Mouse (Mus musculus) stomach, embryonic 15.5 days (tissue): Measurements from ENCODE around the gene Lgr6. TPM values are rescaled to one million over a fixed set of nuclear protein-coding genes. Genes with fewer than 3 reads are reported as not detected.

Source experiments
- ATAC-seq: fragments of 200-750 bp; cut with Nextera tagmentation; 2 replicates; pipeline ENCODE4 v1.8.0; 2017; ENCODE audit warnings: low read depth, moderate number of reproducible peaks, moderate TSS enrichment; ENCODE audit not compliant: insufficient read depth, low FRiP score
- H3K27ac ChIP-seq: fragments of 300-500 bp; sonication (generic); 2 replicates; pipeline ENCODE4 v1.5.1; 2015; ENCODE audit warnings: mild to moderate bottlenecking, inconsistent platforms
- H3K27me3 ChIP-seq: fragments of 300-500 bp; sonication (generic); replicated peaks from 2 replicates; pipeline ENCODE4 v1.6.1; 2015; ENCODE audit warnings: inconsistent platforms
- H3K36me3 ChIP-seq: fragments of 300-500 bp; sonication (generic); 2 replicates; pipeline ENCODE4 v1.6.1; 2015; ENCODE audit warnings: inconsistent platforms
- H3K4me1 ChIP-seq: fragments of 300-500 bp; sonication (generic); 2 replicates; pipeline ENCODE4 v1.6.1; 2015; ENCODE audit warnings: inconsistent platforms
- H3K4me2 ChIP-seq: fragments of 300-500 bp; sonication (generic); 2 replicates; pipeline ENCODE4 v1.6.1; 2015; ENCODE audit warnings: mild to moderate bottlenecking, inconsistent platforms
- H3K4me3 ChIP-seq: fragments of 300-500 bp; sonication (generic); replicated peaks from 2 replicates; pipeline ENCODE4 v1.5.1; 2015; ENCODE audit warnings: inconsistent platforms
- H3K9ac ChIP-seq: fragments of 300-500 bp; sonication (generic); 2 replicates; pipeline ENCODE4 v1.6.1; 2015; ENCODE audit warnings: inconsistent platforms
- H3K9me3 ChIP-seq: fragments of 300-500 bp; sonication (generic); 2 replicates; pipeline ENCODE4 v1.6.1; 2016; ENCODE audit warnings: inconsistent platforms
- WGBS: fragments of 180-500 bp; shearing (Covaris S2); methylation state at CpG from one replicate; pipeline ENCODE4 v1.1.7; 2015; 5-methylcytosine and 5-hydroxymethylcytosine counted together
- polyA plus RNA-seq: library from polyadenylated mRNA; unstranded; fragments of >200 nt; fragmentation: Nextera tagmentation; extraction: Ambion mirVana; gene quantifications from 2 replicates; pipeline ENCODE4 v1.2.1, GENCODE M21; 2015

The Lgr6 gene
- polyA plus RNA-seq, 1 experiment from 2014 or later = 1.6 TPM

DNA sequence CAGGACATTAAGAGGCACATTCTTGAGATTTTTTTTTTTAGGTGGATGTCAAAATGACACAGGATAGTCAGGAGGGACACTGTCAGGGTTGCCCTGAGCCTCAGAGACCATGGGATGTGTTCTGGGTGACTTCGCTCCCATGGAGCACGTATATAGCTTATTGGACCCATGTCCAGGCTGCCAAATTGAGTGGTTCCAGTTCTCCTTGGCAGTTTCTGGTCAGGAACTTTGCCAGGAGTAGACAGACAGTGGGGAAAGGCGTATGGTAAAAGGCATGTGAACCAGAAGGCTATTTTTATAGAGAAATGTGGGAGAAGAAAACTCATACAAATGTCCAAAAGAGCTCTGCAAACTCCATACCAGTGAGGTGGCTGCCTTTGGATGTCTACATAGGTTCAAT, 95.2 kb downstream of the Lgr6 start:
- Histone ChIP-seq H3K4me2 (no peak overlapping the region), H3K9ac (no peak overlapping the region), H3K27me3 (no peaks in the 10 kb centered on the region), H3K4me1 (no peaks in the 10 kb centered on the region), H3K9me3 (no peaks in the 10 kb centered on the region), H3K4me3 (no peak overlapping the region), H3K27ac (no peak overlapping the region), H3K36me3 (no peaks in the 10 kb centered on the region)
- no peak for ATAC-seq
- 60% methylated on average over 3 of the region's 3 CpGs for WGBS

DNA sequence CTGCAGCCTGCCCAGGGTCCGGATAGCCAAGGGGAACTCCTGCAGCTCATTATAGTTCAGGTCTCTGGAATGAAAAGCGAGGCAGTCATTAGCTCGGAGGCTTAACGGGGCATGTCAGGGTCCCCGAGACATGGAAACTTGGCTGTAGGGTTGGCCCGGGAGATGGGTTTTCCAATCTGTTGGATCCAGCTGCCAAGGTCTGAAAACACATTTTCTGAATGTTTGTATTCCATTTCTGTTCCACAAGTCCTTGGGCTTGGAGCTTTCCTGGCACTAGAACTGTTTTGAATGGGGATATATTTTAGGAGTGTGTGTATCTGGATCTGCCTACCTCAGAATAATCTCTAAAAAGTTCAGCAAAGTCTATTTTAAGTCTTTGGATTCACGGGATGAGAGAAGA, 99.4 kb downstream of the Lgr6 start:
- ATAC-seq = no peak
- WGBS = 70% methylated on average over 7 of the region's 7 CpGs
- Histone ChIP-seq H3K4me1 (no peaks in the 10 kb centered on the region), H3K9ac (no peak overlapping the region), H3K27me3 (no peaks in the 10 kb centered on the region), H3K4me2 (no peak overlapping the region), H3K27ac (no peak overlapping the region), H3K9me3 (no peaks in the 10 kb centered on the region), H3K36me3 (no peaks in the 10 kb centered on the region), H3K4me3 (no peak overlapping the region)

DNA sequence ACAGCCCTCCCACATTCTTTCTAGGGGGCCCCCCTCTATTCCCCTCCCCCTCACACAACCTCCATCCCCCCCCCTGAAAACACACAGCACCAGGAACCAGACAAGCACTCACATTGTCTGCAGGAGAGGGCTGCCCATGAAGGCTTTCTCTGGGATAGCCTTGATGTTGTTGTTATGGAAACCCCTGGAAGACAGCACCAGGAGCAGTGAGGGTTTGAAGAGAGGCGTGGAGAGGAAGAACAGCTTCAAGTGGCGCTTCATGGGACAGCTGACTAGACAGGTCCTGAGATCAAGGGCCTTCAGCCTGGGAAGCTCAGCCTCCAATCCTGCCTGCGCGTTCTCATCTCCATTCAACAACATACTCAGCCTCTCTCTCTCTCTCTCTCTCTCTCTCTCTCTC, 101.7 kb downstream of the Lgr6 start:
- WGBS = 64% methylated on average over 4 of the region's 4 CpGs
- H3K4me2 ChIP-seq = no peak overlapping the region
- H3K4me3 ChIP-seq = no peak overlapping the region
- no peak overlapping the region for H3K9ac ChIP-seq
- H3K9me3 ChIP-seq = no peaks in the 10 kb centered on the region
- H3K36me3 ChIP-seq = no peaks in the 10 kb centered on the region
- H3K27me3 ChIP-seq = no peaks in the 10 kb centered on the region
- ATAC-seq = no peak
- H3K27ac ChIP-seq = no peak overlapping the region
- no peaks in the 10 kb centered on the region for H3K4me1 ChIP-seq

DNA sequence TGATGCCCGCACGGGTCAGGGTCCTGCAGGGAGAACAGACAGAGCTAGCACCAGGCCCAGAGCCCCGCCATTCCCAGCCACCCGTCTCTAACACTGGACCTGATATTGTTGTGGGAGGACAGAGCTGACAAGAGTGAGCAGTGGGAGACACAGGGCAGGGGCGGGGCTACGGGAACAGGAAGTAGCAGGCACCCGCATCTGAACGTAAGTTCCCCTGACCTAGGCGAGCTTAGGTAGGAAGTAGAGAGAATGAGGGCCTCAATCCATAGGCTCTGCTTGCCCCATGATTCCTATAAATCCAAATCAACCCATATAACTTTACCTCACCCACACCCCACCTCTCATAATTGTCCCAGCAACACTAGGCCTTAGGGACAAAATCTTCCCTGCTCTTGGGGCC, 104.5 kb downstream of the Lgr6 start:
- H3K27me3 ChIP-seq = no peaks in the 10 kb centered on the region
- H3K4me2 ChIP-seq = no peak overlapping the region
- no peaks in the 10 kb centered on the region for H3K36me3 ChIP-seq
- H3K27ac ChIP-seq = no peak overlapping the region
- ATAC-seq = no peak
- 68% methylated on average over 9 of the region's 9 CpGs for WGBS
- H3K4me3 ChIP-seq = no peak overlapping the region
- H3K9ac ChIP-seq = no peak overlapping the region
- no peaks in the 10 kb centered on the region for H3K4me1 ChIP-seq
- H3K9me3 ChIP-seq = no peaks in the 10 kb centered on the region

DNA sequence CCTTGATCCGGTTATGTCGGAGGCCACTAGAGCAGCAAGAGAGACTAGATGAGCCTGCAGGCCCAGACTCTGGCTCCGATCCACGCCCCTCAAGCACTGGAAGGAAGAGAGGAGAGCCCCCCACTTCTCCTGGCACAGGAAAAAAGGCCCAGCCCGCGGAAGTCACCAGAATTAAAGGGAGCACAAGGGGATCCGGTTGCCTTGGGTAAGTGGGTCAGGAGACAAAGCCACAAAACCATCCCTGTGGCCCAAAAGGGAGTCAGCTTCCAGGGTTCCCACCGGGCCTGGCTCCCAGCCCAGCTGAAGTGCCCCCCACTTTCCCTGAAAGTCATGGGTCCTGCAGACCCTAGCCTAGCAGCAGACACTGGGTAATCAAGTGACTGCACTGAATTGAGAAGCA, 106.8 kb downstream of the Lgr6 start:
- H3K4me2 ChIP-seq = no peak overlapping the region
- no peak overlapping the region for H3K4me3 ChIP-seq
- H3K4me1 ChIP-seq = no peaks in the 10 kb centered on the region
- no peaks in the 10 kb centered on the region for H3K36me3 ChIP-seq
- ATAC-seq = no peak
- H3K9me3 ChIP-seq = no peaks in the 10 kb centered on the region
- H3K27ac ChIP-seq = no peak overlapping the region
- H3K9ac ChIP-seq = no peak overlapping the region
- H3K27me3 ChIP-seq = no peaks in the 10 kb centered on the region
- WGBS = 78% methylated on average over 8 of the region's 8 CpGs

DNA sequence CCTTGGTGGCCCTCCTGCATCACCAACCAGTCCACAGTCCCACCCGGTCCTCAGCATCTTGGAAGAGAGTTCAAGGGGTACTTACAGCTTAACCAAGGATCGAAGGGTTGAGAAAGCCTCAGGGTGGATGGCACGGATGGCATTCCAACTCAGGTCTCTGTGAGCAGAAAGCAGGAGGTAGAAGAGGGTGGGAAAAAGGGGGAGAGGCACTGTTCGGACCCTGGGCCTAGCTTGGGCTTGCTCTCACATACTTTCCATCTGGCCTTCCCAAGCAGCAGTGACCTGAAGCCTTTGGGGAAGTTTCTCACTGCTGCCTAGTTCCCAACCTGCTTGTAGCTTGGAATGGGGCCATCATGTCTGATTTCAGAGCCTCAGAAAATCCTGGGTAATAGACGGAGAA, 107.5 kb downstream of the Lgr6 start:
- no peaks in the 10 kb centered on the region for H3K27me3 ChIP-seq
- H3K9me3 ChIP-seq = no peaks in the 10 kb centered on the region
- 57% methylated on average over 5 of the region's 5 CpGs for WGBS
- no peak overlapping the region for H3K4me2 ChIP-seq
- H3K4me3 ChIP-seq = no peak overlapping the region
- H3K4me1 ChIP-seq = no peaks in the 10 kb centered on the region
- no peak overlapping the region for H3K9ac ChIP-seq
- ATAC-seq = no peak
- no peaks in the 10 kb centered on the region for H3K36me3 ChIP-seq
- no peak overlapping the region for H3K27ac ChIP-seq

DNA sequence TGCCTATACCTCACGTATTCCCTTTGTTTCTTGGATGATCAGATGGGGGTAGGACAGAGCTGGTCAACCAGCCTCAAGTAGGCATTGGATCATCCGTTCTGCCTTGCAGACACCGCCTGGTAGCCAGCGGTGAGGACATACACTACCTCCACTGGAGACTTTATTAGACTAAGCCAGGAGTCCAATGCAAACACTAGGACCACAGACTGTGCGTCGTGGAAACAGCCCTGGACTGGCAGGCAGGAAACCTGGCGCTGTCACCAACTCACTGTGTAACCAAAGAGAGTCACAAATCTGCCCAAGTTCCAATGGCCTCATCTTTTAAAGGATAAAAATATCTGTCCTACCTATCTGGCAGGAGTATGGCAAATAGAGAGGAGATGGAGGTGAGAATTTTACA, 108.6 kb downstream of the Lgr6 start:
- Histone ChIP-seq H3K36me3 (no peaks in the 10 kb centered on the region), H3K27ac (no peak overlapping the region), H3K4me1 (no peaks in the 10 kb centered on the region), H3K4me3 (no peak overlapping the region), H3K9me3 (no peaks in the 10 kb centered on the region), H3K9ac (no peak overlapping the region), H3K4me2 (no peak overlapping the region), H3K27me3 (no peaks in the 10 kb centered on the region)
- WGBS = 81% methylated on average over 7 of the region's 7 CpGs
- ATAC-seq = no peak

DNA sequence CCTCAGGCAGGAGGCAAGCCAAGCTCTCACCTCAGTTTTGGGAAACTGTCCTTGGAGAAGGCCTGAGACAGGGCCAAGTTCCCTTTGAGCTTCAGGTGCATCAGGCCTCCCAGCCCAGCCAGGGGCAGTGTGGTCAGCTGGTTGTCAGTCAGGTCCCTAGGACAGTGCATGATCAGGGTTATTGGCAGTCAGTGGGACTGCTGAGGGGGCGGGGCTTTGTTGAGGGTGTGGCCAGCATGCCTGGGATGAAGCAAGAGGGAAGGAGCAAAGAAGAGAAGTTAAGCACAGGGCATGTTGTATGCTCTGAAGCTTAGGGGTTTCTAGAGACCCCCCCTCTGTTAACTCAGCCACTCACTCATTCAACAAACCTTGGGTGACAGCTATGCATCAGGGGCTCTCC, 109.1 kb downstream of the Lgr6 start:
- 38% methylated on average over 1 of the region's 1 CpGs for WGBS
- peak; percentile 39; the same call in 1 of the 2 replicates for ATAC-seq
- Histone ChIP-seq H3K4me2 (no peak overlapping the region), H3K27ac (no peak overlapping the region), H3K4me3 (no peak overlapping the region), H3K36me3 (no peaks in the 10 kb centered on the region), H3K27me3 (no peaks in the 10 kb centered on the region), H3K4me1 (no peaks in the 10 kb centered on the region), H3K9me3 (no peaks in the 10 kb centered on the region), H3K9ac (no peak overlapping the region)

DNA sequence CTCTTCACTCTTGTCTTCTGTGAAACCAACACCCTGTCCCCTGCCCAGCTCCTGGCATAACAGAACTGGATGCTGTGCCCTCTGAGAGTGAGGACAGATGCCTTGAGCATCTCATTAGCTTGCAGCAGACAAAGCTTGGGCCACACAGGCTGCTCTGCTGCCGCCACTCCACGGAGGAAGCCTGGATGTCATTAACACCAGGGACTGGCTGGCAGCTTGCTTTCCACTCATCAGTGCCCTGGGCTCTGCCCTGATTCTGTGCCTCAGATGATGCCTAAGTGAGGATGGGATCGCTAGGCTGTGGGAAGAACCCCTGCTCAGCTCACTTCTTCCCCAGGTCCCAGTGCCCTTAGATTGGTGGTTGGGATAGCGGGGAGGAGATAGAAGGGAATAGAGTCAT, 109.6 kb downstream of the Lgr6 start:
- 70% methylated on average over 4 of the region's 4 CpGs for WGBS

DNA sequence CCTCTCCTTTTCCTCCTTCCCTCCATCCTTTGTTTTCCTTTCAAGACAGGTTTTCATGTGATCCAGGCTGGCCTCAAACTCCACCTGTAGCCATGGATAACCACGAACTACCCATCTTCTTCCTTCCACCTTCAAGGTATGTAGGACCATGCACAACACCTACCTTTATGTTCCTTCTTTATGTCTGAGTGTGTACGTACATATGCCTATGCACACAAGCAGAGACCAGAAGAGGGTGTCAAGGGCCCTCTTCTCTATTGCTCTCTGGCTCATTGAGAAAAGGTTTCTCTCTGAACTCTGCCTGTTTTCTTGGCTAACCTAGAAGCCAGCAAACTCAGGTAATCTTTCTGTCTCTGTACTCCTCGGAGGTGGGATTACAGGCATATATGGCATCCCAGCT, 110.3 kb downstream of the Lgr6 start:
- Histone ChIP-seq H3K36me3 (no peaks in the 10 kb centered on the region), H3K9ac (no peak overlapping the region), H3K9me3 (no peaks in the 10 kb centered on the region), H3K4me1 (no peaks in the 10 kb centered on the region), H3K4me3 (no peak overlapping the region), H3K4me2 (no peak overlapping the region), H3K27me3 (no peaks in the 10 kb centered on the region), H3K27ac (no peak overlapping the region)
- WGBS = 75% methylated on average over 3 of the region's 3 CpGs
- no peak for ATAC-seq

More for the DNA sequence above, 109.6 kb downstream of the Lgr6 start:
- Histone ChIP-seq H3K4me3 (no peak overlapping the region), H3K36me3 (no peaks in the 10 kb centered on the region), H3K4me2 (no peak overlapping the region), H3K27ac (no peak overlapping the region), H3K27me3 (no peaks in the 10 kb centered on the region), H3K4me1 (no peaks in the 10 kb centered on the region), H3K9ac (no peak overlapping the region), H3K9me3 (no peaks in the 10 kb centered on the region)
- ATAC-seq = no peak

DNA sequence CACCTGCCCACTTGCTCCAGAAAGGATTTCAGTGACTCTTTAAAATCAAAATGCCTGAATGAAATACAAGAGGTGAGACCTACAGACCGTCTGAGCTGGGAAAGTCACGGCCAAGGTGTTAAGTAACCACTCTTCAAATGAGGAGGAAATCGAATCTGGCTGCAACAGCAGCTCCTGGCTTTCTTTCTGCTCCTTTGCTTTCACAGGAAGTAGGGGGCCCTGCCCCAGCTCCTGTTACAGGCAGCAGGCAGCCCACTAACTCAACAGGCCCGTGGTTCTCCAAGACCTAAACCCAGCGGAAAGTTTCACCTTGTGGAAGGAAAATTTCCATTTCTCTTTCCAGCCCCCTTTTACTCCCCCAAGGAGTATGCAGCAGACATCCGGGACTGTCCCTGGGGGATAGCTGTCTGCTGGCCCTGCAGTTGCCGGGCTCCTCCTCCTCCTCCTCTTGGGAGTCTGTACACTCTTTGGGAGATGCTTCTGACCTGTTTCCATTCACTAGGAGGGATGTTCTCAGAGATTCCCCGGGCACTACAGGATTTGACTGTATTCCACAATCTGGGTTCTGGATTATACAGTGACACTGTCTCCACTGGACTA, 112.9 kb downstream of the Lgr6 start:
- no peaks in the 10 kb centered on the region for H3K27me3 ChIP-seq
- H3K9ac ChIP-seq = no peak overlapping the region
- no peak for ATAC-seq
- 31% methylated on average over 8 of the region's 8 CpGs for WGBS
- no peak overlapping the region for H3K27ac ChIP-seq
- no peaks in the 10 kb centered on the region for H3K36me3 ChIP-seq
- peaks cover 6% of the 10 kb centered on the region; the same call in 1 of the 2 replicates for H3K4me1 ChIP-seq
- H3K4me3 ChIP-seq = no peak overlapping the region
- no peak overlapping the region for H3K4me2 ChIP-seq
- H3K9me3 ChIP-seq = no peaks in the 10 kb centered on the region

DNA sequence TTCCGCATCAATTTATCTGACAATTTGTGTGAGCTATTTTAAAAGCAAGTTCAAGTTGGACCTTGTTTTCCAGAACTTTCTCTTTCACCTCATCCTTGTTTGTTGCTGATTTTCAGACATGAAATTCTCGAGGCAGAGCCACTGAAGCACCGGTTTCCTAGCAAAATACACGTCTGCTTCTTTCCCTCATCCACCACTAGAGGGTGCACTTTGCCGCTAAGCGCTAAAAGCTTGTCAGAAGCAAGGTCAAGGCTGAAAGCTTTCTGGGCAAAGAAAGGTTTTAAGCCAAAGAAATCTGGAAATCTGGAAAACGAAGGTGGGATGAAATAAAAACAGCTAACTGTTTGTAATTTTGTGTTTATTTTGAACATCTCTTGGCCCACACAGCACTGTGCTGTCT, 115.7 kb downstream of the Lgr6 start:
- H3K27me3 ChIP-seq = no peaks in the 10 kb centered on the region
- WGBS = 6% methylated on average over 7 of the region's 7 CpGs
- H3K27ac ChIP-seq = no peak overlapping the region
- no peaks in the 10 kb centered on the region for H3K36me3 ChIP-seq
- ATAC-seq = no peak
- H3K4me2 ChIP-seq = no peak overlapping the region
- H3K4me3 ChIP-seq = no peak overlapping the region
- no peak overlapping the region for H3K9ac ChIP-seq
- no peaks in the 10 kb centered on the region for H3K9me3 ChIP-seq
- H3K4me1 ChIP-seq = peaks cover 6% of the 10 kb centered on the region; the same call in 1 of the 2 replicates

DNA sequence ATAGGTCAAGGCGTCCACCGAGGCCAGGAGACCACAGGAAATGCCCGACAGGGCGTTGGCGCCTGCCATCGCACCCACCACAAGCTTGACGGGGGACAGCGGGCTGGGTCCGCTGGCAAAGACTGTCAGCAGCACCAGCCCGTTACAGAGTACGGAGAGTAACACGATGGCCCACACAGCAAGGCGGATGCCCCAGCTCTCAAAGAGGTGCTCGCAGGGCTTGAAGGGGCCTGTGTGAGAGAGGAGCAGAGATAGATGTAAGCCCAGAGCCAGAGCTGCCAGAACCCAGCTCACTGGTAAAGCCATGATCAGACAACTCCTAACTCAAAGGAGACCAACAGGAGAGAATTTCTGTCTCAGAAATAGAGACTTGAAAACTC, 117.1 kb downstream of the Lgr6 start:
- no peaks in the 10 kb centered on the region for H3K36me3 ChIP-seq
- WGBS = 17% methylated on average over 14 of the region's 14 CpGs
- H3K4me3 ChIP-seq = peak overlapping the region; percentile 38
- H3K27ac ChIP-seq = no peak overlapping the region
- peaks cover 6% of the 10 kb centered on the region; the same call in 1 of the 2 replicates for H3K4me1 ChIP-seq
- H3K4me2 ChIP-seq = peak overlapping the region; percentile 89
- H3K27me3 ChIP-seq = 0 out of 2 replicates have a peak, but pooled peaks cover 4% of the 10 kb centered on the region
- ATAC-seq = no peak
- H3K9ac ChIP-seq = no peak overlapping the region
- no peaks in the 10 kb centered on the region for H3K9me3 ChIP-seq
